Mouse (Mus musculus) left cerebral cortex, adult 18-20 months (tissue): ENCODE measurements around the gene Mpnd. TPM values are rescaled to one million over a fixed set of nuclear protein-coding genes. Genes with fewer than 3 reads are reported as not detected.

Source experiments
- DNase-seq, 2 experiments: peaks; one replicate each; pipeline ENCODE4 v3.0.0; 2021 to 2022; ENCODE audit warnings: low spot score in 2 of 2, mixed read lengths in 1 of 2
- long read RNA-seq, 2 experiments: library from polyadenylated mRNA; stranded (forward); transcript quantifications; one replicate each; pipeline ENCODE4 v2.0.0; 2021
- total RNA-seq, 2 experiments: library from RNA; stranded (reverse); gene quantifications; 2 replicates each; pipeline ENCODE4 v1.2.3; 2021

Mpnd gene
- total RNA-seq, result 10 to 100 TPM; 85.0 to 94.3 TPM
- long read RNA-seq, experiment 1, transcript Mpnd-204 (13 exons, 1,701 nt), result major isoform, 109 of 165 reads
- long read RNA-seq, experiment 1, partial matches to known transcripts, result 37 of 165 reads
- long read RNA-seq, experiment 1, other reads (novel, unspliced or antisense), result 19 of 165 reads
- long read RNA-seq, experiment 2, transcript Mpnd-204 (13 exons, 1,701 nt), result major isoform, 85 of 122 reads
- long read RNA-seq, experiment 2, partial matches to known transcripts, result 24 of 122 reads
- long read RNA-seq, experiment 2, other reads (novel, unspliced or antisense), result 13 of 122 reads

DNA sequence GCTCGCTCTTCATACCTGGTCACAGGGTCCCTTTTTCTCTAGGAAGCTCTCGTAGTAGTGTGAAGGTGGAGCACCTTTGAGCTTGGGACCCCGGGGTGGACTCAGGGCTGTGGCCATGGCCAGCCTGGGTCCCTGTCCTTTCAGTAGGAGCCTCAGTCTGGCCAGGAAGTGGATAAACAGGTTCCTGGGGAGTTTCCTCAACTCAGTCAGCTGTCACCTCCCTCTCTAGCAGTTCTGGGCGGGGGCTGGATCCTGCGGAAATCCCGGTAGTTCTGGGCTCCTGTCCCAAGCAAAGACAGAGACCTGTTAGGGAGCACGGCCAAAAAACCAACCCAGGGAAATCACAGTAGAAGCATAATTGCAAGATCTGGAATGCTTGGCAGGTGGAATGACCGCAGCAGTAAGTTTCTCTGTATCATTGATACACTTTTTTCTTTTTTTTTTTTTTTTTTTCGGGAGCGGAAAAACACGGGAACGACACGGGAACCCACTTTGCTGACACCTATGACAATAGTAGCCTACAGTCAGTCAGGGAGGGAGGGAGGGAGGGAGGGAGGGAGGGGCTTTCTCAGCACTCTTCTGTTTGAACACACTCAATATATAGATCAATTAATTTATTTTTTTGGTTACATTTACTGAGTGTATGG, at the start of gene Mpnd, which contains the start of gene Stap2:
Gene Mpnd, plus strand, starts transcription at position 297 of the 647 bp plus-strand sequence.
Gene Stap2, minus strand, starts transcription at position 170 of the 647 bp plus-strand sequence.
- no peak for DNase-seq

GRCm38 (mm10) chr17:55956129-55956528, 49.4 kb upstream of the Mpnd start:
- peak; percentile 86 to 87 for DNase-seq

DNA sequence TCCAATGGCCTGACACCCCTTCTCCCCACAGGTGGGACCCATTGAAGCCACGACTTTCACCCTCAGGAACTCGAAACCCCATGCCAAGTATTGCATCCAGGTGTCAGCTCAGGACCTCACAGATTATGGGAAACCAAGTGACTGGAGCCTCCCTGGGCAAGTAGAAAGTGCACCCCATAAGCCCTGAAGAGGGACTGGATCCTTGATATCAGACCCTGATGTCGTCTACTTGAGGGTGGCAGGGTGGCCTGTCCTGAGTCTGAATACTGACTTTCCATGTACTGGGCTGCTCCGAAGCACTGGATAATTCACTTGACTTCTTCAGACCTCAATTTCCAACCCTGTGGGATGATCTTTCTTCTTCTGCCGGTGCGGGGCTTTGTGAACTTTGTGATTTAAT, 48.9 kb upstream of the Mpnd start:
- DNase-seq, result no peak

GRCm38 (mm10) chr17:55957168-55957567, 48.3 kb upstream of the Mpnd start:
- DNase-seq, result peak; percentile 62 to 80

- no peak for DNase-seq
Observed at GRCm38 (mm10) chr17:55957726-55958583, 47.6 kb upstream of the Mpnd start.

- DNase-seq, result no peak
Observed at GRCm38 (mm10) chr17:55958584-55958886, 47.0 kb upstream of the Mpnd start.

DNA sequence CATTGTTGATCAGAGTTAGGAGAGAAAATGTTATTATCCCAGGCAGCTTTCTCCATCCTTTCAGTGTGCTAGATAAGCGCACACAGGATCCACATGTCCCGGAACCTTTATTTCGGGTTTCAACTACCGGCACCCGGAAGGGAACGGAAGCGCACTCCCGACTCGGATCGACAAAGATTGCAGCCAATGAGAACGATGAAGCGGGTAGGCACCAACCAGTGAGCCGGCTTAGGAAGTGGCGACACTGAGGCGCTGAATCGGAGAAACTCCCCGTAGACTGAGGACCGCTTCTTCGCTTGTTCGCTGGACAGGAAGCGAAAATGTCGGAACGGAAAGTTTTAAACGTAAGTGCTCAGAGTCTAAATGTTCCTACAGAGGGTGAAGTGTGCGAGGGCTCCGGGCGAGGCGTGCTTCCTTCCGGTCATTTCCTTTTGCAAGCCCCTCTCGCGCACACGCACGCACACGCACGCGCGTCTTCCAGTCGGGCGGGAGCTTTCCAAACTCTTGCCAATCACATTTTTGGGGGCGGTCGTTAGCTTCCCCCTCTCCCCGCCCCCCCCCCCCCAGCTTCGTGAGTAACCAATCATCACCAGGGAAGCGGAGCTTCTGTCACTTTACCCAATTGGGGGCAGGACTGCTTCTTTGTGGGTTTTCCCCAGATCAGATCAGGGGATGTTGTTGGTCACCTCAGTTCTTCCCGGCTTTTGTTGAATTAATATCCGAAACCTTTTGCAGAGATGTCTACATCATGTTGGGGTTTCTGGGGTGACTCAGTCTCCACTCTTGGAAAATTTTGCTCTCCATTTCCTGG, 46.4 kb upstream of the Mpnd start, which contains the start of gene Yju2:
Gene Yju2, plus strand, starts transcription at position 182 of the 811 bp plus-strand sequence.
- peak; percentile 93 to 95 for DNase-seq

DNA sequence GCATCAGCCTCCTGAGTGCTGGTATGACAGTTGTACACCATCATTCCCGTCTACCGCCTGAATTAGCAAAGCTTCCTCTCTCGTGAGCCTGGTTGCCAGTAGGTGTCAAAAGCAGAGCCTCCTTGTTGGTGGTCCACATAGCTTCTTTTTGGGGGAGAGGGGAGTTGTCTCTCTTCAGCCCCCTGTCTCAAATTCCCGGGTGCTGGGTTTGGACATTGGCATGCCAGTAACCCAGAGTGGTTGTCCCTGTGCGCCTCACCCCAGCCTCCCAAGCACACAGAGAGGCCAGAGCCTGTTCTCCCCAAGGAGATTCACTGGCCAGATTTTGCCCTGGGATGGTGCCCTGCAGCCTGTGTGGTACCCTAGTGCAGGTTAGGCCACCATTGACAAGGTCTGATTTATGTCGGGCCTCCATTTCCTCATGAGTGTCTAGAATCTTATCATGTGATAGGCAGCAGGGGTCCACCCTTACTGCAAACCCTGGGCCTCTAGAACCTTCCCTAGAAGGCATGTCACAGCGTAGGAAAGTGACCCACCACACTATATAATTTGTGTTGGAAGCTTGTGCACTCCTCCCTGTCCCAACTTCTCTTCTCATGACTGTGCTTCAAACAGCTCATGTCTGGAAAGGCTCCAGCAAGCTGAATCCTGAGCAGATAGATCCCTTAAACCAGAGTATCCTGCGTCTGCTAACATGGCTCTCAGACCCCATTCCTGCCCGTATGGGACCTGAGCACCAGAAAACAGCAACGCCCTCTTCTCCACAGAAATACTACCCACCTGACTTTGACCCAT, 45.4 kb upstream of the Mpnd start:
- no peak for DNase-seq

GRCm38 (mm10) chr17:55960791-55961190, 44.7 kb upstream of the Mpnd start:
- no peak for DNase-seq

DNA sequence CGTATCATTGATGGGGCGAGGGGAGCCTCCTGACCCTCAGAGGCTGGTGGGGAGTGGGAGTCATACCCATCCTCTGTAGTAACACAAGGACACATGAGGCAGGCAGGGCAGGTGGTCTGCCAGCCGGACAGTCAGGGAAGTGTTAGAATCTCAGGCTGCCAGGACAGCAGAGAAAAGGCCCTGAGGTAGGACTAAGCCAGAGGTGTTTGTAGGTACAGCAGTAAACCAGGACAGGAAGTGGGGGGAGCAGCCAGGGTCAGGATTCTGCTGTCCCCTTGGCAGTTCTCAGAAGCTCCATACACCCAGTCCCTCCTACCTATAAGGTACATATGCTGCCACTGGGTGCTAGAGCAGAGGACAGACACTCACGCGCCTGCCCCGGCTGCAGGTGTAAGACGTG, 43.9 kb upstream of the Mpnd start:
- DNase-seq, result no peak

DNA sequence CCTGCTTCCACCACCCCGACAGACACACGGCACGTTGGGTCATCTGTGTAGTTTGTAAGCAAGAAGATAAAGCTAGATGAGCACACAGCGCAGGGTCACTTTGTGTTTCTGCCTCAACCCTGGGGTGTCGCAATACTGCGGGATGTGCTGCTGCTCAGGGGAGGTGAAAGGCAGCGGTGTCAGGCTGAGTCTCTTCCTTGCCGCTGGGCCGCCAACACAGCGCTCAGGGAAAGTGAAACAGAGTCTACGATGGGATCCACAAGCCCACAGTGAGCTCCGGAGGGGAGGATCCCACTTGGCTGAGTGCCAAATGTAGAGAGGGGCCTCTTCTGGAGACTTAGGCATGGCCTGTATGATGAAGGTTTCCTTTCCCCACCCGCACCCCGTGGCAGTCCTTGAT, 42.3 kb upstream of the Mpnd start:
- DNase-seq, result no peak

DNA sequence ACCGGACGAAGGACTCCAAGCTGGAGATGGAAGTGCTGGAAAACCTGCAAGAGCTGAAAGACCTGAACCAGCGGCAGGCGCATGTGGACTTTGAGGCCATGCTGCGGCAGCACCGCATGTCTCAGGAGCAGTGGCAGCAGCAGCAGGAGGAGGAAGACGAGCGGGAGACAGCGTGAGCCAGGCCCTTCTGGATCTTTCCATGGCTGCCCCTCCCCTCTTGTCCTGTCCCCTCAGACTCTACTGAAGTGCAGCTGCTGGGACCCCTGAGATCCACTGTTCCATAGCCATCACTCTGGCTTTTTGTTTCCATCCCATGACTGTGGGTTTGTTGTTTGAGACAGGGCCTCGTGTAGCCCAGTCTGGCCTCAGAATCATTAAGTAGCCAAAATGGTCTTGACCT, 41.0 kb upstream of the Mpnd start:
- no peak for DNase-seq

DNA sequence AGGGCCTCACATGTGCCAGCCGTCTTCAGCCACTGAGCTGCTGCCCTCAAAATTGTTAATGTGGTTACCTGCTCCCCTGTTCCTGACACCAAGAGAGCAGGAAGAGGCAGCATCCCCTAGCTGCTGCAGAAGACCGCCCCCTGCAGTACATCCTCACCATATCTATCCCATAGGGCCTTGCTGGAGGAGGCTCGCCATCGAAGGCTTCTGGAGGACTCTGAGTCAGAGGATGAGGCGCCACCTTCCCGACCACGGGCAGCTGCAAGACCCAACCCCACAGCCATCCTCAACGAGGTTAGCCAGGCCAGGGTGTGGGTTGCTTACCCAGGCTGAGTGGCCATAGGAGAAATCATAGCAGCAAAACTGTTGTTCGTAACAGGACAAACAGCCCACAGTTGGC, 40.5 kb upstream of the Mpnd start:
- DNase-seq, result no peak

DNA sequence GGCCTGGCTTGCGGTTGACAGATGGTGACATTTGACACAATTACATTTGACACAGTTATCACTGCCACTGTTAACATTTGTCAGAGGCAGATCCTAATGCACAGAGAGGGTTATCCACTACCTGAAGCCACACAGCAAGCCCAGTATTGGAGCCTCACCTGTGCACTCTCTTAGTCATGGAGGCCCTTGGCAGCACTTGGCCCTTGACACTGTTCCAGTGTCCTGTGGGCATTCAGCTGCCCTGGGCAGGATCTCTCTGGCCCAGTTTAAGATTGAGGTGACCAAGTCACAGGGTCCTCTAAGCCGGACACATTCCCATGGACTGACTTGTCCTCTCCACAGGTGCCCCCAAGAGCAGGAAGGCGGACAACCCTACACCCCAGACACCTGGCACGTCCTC, 38.3 kb upstream of the Mpnd start:
- no peak for DNase-seq

GRCm38 (mm10) chr17:55968210-55968609, 37.3 kb upstream of the Mpnd start:
- no peak for DNase-seq

- DNase-seq, result peak in 1 of 2 experiments; percentile 46
Observed at GRCm38 (mm10) chr17:55969560-55969959, 36.0 kb upstream of the Mpnd start.

- DNase-seq, result peak in 1 of 2 experiments; percentile 61
Observed at GRCm38 (mm10) chr17:55969966-55970891, 35.3 kb upstream of the Mpnd start, which contains the start of gene Shd. TSS of gene Shd (plus strand) at chr17:55970467.

- no peak for DNase-seq
Observed at GRCm38 (mm10) chr17:55971453-55971852, 34.1 kb upstream of the Mpnd start.

GRCm38 (mm10) chr17:55976255-55976862, 29.2 kb upstream of the Mpnd start:
- DNase-seq, result peak; percentile 77
